Mouse (Mus musculus): Measurements from ENCODE around the gene Grm3.
A peak's percentile ranks its signal among the peaks of the same experiment; 100 is the strongest.

The Grm3 gene

GRCm38 (mm10) chr5:9724956-9725600, at the start of gene Grm3:
Gene Grm3, minus strand, starts transcription at chr5:9725170.
- DNase-seq (ENCODE audit: low spot score), result no peak

DNA sequence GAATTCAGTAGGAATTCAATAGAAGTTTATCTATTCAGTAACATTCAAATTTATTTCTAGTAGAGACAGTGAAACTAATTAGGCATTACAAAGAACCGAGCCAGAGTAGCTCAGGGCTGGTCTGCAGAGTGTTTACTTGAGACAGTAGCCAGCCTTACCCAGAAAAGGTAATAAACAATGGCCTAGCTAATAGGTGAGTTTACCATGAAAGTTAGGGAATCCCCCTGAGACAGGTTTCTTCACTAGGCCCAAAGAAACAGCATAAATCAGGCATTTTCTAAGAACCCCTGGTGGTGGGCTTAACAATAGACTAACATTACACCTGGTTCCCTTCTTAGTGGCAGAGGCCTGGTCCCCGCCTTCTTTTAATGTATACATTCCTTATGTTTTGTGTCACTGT, 30.8 kb upstream of the Grm3 start:
- no peak for DNase-seq (ENCODE audit: low spot score)

GRCm38 (mm10) chr5:9748184-9748583, 23.2 kb upstream of the Grm3 start:
- DNase-seq (ENCODE audit: low spot score), result no peak

DNA sequence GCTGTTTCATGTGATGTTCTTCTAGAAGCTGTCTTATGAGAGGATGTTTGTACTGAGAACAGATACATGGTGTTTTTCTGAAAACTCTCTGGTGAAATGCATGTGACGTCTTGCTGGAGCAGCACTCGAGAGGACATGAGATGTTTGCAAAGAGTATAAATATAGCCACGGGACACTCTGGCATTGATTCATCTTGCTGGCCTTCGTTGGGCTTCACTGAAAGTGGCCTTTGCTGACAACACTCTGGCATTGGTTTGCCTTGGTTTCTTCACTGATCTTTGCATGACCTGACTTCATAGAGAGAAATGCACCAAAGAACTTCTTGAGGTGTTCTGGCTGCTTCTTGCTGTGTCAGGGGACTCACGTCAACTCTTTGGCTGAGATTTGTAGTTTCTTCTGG, 19.1 kb upstream of the Grm3 start:
- no peak for DNase-seq (ENCODE audit: low spot score)

GRCm38 (mm10) chr5:9725601-9726268, 765 bp upstream of the Grm3 start:
- peak; percentile 83 for DNase-seq (ENCODE audit: low spot score)

DNA sequence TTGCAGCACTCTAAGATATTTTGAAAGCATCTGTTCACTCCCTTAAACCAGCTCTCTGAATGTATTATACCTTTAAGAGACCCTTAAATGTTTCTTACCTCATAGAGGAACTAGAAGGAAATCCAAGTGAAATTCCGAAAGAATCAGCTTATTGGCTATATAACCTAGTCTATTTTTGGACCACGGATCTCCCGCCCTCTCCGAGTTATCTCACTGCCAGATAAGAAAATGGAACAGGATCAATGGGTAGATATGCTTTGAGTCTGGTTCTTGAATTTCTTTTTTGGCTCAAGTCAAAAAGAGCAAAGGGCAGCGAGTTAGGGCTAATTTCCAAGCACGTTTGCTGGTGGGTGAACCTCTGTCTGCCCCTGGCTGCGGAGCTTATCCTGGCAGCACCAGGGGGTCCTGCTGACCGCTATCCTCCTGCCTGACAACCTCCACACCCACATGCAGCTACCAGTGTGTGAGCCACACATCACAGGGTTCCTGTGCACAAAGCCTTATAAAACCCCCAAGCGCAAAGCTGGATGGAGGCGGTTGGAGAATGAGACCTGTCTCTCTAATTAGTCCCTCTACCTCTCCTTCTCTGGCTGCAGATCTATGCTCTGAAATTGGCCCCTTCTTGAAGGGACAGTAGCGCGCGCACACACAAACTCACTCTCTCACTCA, 549 bp downstream of the Grm3 start:
- DNase-seq (ENCODE audit: low spot score), result no peak

- DNase-seq (ENCODE audit: low spot score), result no peak
Measured at GRCm38 (mm10) chr5:9721136-9721535, 3.8 kb downstream of the Grm3 start.

- DNase-seq (ENCODE audit: low spot score), result no peak
Measured at GRCm38 (mm10) chr5:9716295-9716694, 8.7 kb downstream of the Grm3 start.

GRCm38 (mm10) chr5:9707096-9707495, 17.9 kb downstream of the Grm3 start:
- no peak for DNase-seq (ENCODE audit: low spot score)

GRCm38 (mm10) chr5:9703385-9704009, 21.5 kb downstream of the Grm3 start:
- no peak for DNase-seq (ENCODE audit: low spot score)

DNA sequence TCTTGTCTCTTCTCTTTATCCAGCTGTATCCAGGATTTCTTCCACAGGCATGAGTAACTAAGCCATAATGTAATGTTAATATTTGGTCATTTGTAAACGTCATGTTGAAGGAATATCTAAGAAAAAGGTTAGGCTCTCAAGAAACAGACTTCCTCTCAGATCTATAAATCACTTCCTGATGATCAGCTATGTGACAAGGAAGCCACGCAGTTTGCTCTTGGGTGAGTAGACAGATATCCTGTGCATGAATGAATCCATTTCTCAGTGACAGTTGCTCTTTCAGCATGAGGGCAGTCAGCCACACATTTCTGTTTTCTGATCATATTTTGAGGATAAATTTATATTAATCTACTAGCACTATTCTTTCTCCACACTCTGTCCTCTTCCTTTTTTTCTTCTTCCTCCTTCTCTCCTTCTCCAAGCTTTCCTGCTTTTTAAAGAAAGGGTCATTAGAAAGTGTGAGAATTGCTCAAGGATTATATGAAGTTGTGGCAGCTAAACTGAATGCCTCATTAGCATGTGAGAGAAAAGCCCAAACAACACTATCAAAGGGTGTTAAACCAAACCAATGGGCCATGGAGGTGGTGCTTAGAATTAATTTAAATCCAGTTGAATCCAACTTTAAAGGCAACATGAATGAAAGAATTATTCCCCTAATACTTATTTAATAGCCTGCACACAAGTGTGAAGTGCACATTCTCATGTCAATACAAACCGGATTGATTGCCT, 22.1 kb downstream of the Grm3 start:
- no peak for DNase-seq (ENCODE audit: low spot score)

DNA sequence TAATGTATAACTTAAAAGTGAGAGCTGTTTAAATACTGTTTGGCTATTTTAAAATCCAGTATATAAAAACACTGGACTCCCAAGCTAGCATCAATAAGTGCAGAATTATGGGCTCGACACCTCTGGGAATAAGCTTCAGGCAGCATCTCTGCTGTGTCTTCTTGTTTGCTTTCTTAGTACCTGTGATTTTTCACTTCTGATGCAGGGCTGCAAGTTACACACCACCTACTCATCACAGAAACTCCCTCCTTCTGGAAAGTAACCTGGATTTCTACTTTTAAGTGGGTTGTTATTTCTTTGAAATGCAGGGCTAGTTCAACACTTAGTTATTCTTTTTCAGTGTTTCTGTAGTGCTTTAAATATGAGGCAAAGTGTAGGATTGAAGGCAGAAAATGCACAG, 32.6 kb downstream of the Grm3 start:
- no peak for DNase-seq (ENCODE audit: low spot score)

- no peak for DNase-seq (ENCODE audit: low spot score)
Measured at GRCm38 (mm10) chr5:9690599-9691242, 34.2 kb downstream of the Grm3 start.

GRCm38 (mm10) chr5:9690192-9690591, 34.8 kb downstream of the Grm3 start:
- DNase-seq (ENCODE audit: low spot score), result no peak

GRCm38 (mm10) chr5:9683204-9683603, 41.8 kb downstream of the Grm3 start:
- no peak for DNase-seq (ENCODE audit: low spot score)

GRCm38 (mm10) chr5:9669002-9669401, 56.0 kb downstream of the Grm3 start:
- no peak for DNase-seq (ENCODE audit: low spot score)

GRCm38 (mm10) chr5:9663416-9663815, 61.6 kb downstream of the Grm3 start:
- DNase-seq (ENCODE audit: low spot score), result no peak

DNA sequence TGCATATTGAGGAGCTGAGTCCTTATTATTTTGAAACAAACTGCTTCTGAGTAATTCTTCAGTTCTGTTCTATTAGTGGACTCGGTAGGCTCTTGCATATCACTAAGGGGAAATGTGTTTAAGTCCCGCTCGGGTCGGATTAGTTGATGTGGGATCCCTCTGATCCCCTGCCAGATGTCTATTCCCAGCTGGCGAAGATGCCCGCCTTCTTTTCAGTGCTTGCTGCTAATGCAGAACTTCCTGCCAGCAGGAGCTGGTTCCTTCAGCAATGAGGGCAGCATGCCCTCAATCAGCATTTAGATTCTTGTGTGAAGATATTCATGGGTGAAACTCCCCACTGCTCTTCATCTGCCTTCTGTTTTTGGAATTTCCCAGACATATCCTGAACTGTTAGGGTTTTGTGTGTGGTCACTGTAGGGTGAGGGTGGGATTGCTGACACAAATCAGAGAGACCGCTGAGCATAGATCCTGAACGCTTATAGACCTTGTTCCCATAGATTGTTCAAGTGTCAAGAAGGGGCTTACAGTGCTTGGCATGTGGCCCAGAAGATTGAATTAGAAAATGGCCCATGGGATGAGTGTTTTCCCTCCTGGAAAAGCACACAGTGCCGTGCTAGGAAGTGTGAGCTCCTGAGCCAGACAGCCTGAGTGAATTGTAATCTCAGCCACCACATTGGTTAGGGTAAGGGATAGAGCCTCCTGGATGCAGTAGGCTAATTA, 62.9 kb downstream of the Grm3 start:
- peak; percentile 53 for DNase-seq (ENCODE audit: low spot score)

- DNase-seq (ENCODE audit: low spot score), result no peak
Measured at GRCm38 (mm10) chr5:9638612-9639011, 86.4 kb downstream of the Grm3 start.

- no peak for DNase-seq (ENCODE audit: low spot score)
Measured at GRCm38 (mm10) chr5:9627220-9627619, 97.8 kb downstream of the Grm3 start.

DNA sequence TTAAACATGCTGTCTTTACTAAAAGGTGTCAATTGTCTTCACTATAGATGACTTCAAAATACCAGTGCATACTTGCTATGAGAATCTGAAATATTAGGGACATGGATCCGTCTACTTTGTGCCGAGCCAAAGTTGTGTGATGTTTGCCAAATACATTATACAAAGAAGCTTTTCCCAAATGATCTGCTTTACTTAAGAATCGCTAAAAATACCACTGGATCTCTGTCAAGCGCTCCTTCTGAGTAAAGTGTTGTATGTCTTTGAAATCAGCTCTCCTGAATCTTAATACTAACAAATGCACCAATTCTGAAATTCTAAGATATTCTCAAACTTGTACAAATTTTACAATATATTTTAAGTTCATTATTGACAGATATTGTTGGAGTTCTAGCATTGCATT, 100.6 kb downstream of the Grm3 start:
- no peak for DNase-seq (ENCODE audit: low spot score)
